Mouse (Mus musculus) heart, adult 2 months (tissue): ENCODE measurements around the gene Cpa5. TPM values are rescaled to one million over a fixed set of nuclear protein-coding genes. Genes with fewer than 3 reads are reported as not detected.

Experiments used
- DNase-seq, 2 experiments: peaks; one replicate each; pipeline ENCODE4 v3.0.0; 2021
- H3K27ac ChIP-seq: fragments of 200-600 bp; 2 replicates; pipeline ENCODE4 v1.8.1; 2022
- H3K27me3 ChIP-seq: fragments of 200-500 bp; 2 replicates; pipeline ENCODE4 v1.6.1; 2012; ENCODE audit warnings: mild to moderate bottlenecking, low read length, inconsistent platforms, mixed read lengths; ENCODE audit not compliant: control insufficient read depth, insufficient read depth
- H3K36me3 ChIP-seq: fragments of 200-500 bp; 2 replicates; pipeline ENCODE4 v1.6.1; 2012; ENCODE audit warnings: low read length, inconsistent platforms; ENCODE audit not compliant: control insufficient read depth, insufficient read depth
- H3K4me1 ChIP-seq: fragments of 200-500 bp; 2 replicates; pipeline ENCODE4 v1.6.1; 2011; ENCODE audit warnings: low read length; ENCODE audit not compliant: control insufficient read depth, insufficient read depth
- H3K4me3 ChIP-seq: fragments of 200-600 bp; 2 replicates; pipeline ENCODE4 v1.8.1; 2022
- H3K79me2 ChIP-seq: fragments of 200-500 bp; replicated peaks from 2 replicates; pipeline ENCODE4 v1.6.1; 2012; ENCODE audit warnings: mild to moderate bottlenecking, inconsistent platforms, low read length, moderate library complexity, mixed read lengths; ENCODE audit not compliant: control insufficient read depth, insufficient read depth
- H3K9ac ChIP-seq: fragments of 200-500 bp; 2 replicates; pipeline ENCODE4 v1.6.1; 2012; ENCODE audit warnings: low read depth, mild to moderate bottlenecking, control low read depth, inconsistent platforms, low read length, mixed read lengths
- CTCF ChIP-seq: fragments of 200-600 bp; IDR thresholded peaks from 2 replicates; pipeline ENCODE4 v1.8.1; 2022; ENCODE audit warnings: antibody characterized with exemption, mild to moderate bottlenecking, moderate library complexity
- EP300 ChIP-seq: fragments of 200-500 bp; IDR thresholded peaks from 2 replicates; pipeline ENCODE4 v1.6.1; 2011; ENCODE audit warnings: low read depth, low read length, control low read depth; ENCODE audit not compliant: insufficient read depth
- POLR2A ChIP-seq: fragments of 200-500 bp; IDR thresholded peaks from 2 replicates; pipeline ENCODE4 v1.6.1; 2011; ENCODE audit warnings: mild to moderate bottlenecking, low read depth, low read length, control low read depth; ENCODE audit not compliant: insufficient read depth
- WGBS: fragments of 180-500 bp; shearing (Covaris S2); methylation state at CpG from one replicate; pipeline ENCODE4 v1.1.7; 2018; 5-methylcytosine and 5-hydroxymethylcytosine counted together
- intact Hi-C: fragments of 180-260 bp; cut with DNase I; formaldehyde crosslinking; loops from one replicate; pipeline ENCODE4 v1.15.1; 2025
- polyA plus RNA-seq: library from polyadenylated mRNA; depleted of rRNA; stranded (reverse); fragments of >200 nt; gene quantifications from 2 replicates; pipeline ENCODE4 v1.2.3, GENCODE M21; 2012
- total RNA-seq, 2 experiments: library from RNA; stranded (reverse); gene quantifications; 2 replicates each; pipeline ENCODE4 v1.2.3; 2021

The Cpa5 gene
- total and polyA plus RNA-seq, 3 experiments = not detected

- Histone ChIP-seq H3K27ac (peak overlapping the region; percentile 26; the same call in 1 of the 2 replicates), H3K27me3 (no peaks in the 10 kb centered on the region), H3K4me1 (peaks cover 1% of the 10 kb centered on the region; the same call in 1 of the 2 replicates), H3K36me3 (no peaks in the 10 kb centered on the region), H3K9ac (no peak overlapping the region), H3K79me2 (no peaks in the 10 kb centered on the region), H3K4me3 (no peak overlapping the region)
- DNase-seq = no peak
- no peak for TF ChIP-seq EP300
- no peak for TF ChIP-seq POLR2A
- no peak for TF ChIP-seq CTCF
- 76% methylated on average over 6 of the region's 6 CpGs for WGBS
- intact Hi-C loops = loop anchor here (2.0 kb wide), 1 partner anchor 47 kb away; no protein-coding TSS in a partner anchor
Measured at GRCm38 (mm10) chr6:30653518-30653917, 42.7 kb downstream of the Cpa5 start.

- H3K27me3 ChIP-seq = no peaks in the 10 kb centered on the region
- H3K27ac ChIP-seq = no peak overlapping the region
- no peak overlapping the region for H3K9ac ChIP-seq
- no peaks in the 10 kb centered on the region for H3K36me3 ChIP-seq
- WGBS = 87% methylated on average over 6 of the region's 6 CpGs
- DNase-seq = no peak
- H3K4me1 ChIP-seq = peaks cover 1% of the 10 kb centered on the region; the same call in 1 of the 2 replicates
- no peaks in the 10 kb centered on the region for H3K79me2 ChIP-seq
- no peak for TF ChIP-seq CTCF
- TF ChIP-seq POLR2A = no peak
- no peak for TF ChIP-seq EP300
- H3K4me3 ChIP-seq = no peak overlapping the region
- intact Hi-C loops = no loop called here
Measured at GRCm38 (mm10) chr6:30654402-30654859, 43.6 kb downstream of the Cpa5 start.

DNA sequence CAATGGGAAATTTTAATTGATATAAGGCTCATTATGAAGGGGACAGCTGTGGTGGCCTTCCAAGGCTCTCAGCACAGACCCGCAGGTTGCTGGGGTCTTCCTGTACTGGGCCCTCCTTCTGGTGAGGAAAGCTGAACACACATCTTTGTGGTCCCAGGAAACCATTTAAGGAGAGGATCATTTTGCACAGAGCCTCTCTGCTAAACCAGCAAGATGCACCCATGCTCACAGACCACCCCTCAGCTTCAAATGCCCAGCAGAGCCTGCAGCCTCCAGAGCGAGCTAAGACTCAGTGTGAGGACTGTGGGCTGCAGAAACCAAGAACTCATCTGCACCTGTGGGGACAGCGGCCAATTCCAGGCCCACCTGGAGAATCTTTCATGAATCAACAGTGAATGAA lies 44.1 kb downstream of the Cpa5 start:
- Histone ChIP-seq H3K9ac (no peak overlapping the region), H3K79me2 (no peaks in the 10 kb centered on the region), H3K4me3 (no peak overlapping the region), H3K27ac (no peak overlapping the region), H3K4me1 (peaks cover 1% of the 10 kb centered on the region; the same call in 1 of the 2 replicates), H3K36me3 (no peaks in the 10 kb centered on the region), H3K27me3 (no peaks in the 10 kb centered on the region)
- DNase-seq = no peak
- 92% methylated on average over 3 of the region's 3 CpGs for WGBS
- TF ChIP-seq CTCF (no peak), POLR2A (no peak), EP300 (no peak)
- intact Hi-C loops = no loop called here

DNA sequence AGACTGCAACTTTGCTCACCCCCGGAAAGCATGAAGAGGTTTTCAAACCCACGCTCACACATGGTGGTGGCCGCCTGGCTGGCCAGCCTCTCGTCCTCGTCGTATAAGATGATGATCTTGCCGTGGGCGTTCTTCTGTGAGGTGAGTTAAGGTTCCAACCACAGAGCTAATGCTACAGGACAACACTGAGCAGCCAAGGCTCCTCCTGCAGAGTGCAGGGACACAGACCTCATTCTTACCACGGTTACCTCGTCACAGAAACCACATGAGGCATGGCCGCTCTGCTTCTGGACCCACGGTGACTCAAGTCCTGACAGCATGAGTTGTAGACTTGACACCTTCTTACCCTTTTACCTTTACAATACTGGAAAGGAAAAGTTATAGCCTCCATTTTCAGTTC lies 46.5 kb downstream of the Cpa5 start:
- intact Hi-C loops = no loop called here
- Histone ChIP-seq H3K27me3 (no peaks in the 10 kb centered on the region), H3K79me2 (no peaks in the 10 kb centered on the region), H3K27ac (no peak overlapping the region), H3K4me3 (no peak overlapping the region), H3K9ac (no peak overlapping the region), H3K36me3 (no peaks in the 10 kb centered on the region), H3K4me1 (peaks cover 1% of the 10 kb centered on the region; the same call in 1 of the 2 replicates)
- WGBS = 97% methylated on average over 12 of the region's 12 CpGs
- DNase-seq = no peak
- TF ChIP-seq EP300 (no peak), POLR2A (no peak), CTCF (no peak)

- H3K79me2 ChIP-seq = no peaks in the 10 kb centered on the region
- no peak overlapping the region for H3K9ac ChIP-seq
- DNase-seq = no peak
- no peaks in the 10 kb centered on the region for H3K36me3 ChIP-seq
- no peaks in the 10 kb centered on the region for H3K27me3 ChIP-seq
- H3K4me1 ChIP-seq = no peaks in the 10 kb centered on the region
- H3K27ac ChIP-seq = no peak overlapping the region
- 45% methylated on average over 9 of the region's 9 CpGs for WGBS
- intact Hi-C loops = no loop called here
- no peak overlapping the region for H3K4me3 ChIP-seq
- TF ChIP-seq CTCF = no peak
- no peak for TF ChIP-seq EP300
Measured at GRCm38 (mm10) chr6:30658619-30659018, 47.8 kb downstream of the Cpa5 start.

GRCm38 (mm10) chr6:30664776-30665175 lies 54.0 kb downstream of the Cpa5 start:
- H3K27ac ChIP-seq = no peak overlapping the region

More at GRCm38 (mm10) chr6:30664776-30665175, 54.0 kb downstream of the Cpa5 start:
- Histone ChIP-seq H3K4me1 (peaks cover 1% of the 10 kb centered on the region), H3K79me2 (no peaks in the 10 kb centered on the region), H3K4me3 (no peak overlapping the region), H3K36me3 (no peaks in the 10 kb centered on the region), H3K27me3 (no peaks in the 10 kb centered on the region), H3K9ac (no peak overlapping the region)
- 56% methylated on average over 6 of the region's 6 CpGs for WGBS
- DNase-seq = no peak
- intact Hi-C loops = no loop called here
- TF ChIP-seq EP300 (no peak), POLR2A (no peak), CTCF (no peak)
